Mouse (Mus musculus) ES-E14 (cell line): ENCODE measurements around the gene Olfr288. TPM values are rescaled to one million over a fixed set of nuclear protein-coding genes. Genes with fewer than 3 reads are reported as not detected.
A peak's percentile ranks its signal among the peaks of the same experiment; 100 is the strongest.

ENCODE experiments used
- DNase-seq: peaks from one replicate; pipeline ENCODE4 v3.0.0-alpha.2; 2013; ENCODE audit warnings: low read depth, low spot score
- H3K27ac ChIP-seq: 2 replicates; pipeline ENCODE4 v1.5.1; 2012; ENCODE audit warnings: low read depth, mild to moderate bottlenecking, low read length, moderate library complexity, mixed read lengths; ENCODE audit not compliant: poor library complexity, insufficient read depth, severe bottlenecking
- H3K36me3 ChIP-seq: 2 replicates; pipeline ENCODE4 v1.6.1; 2012; ENCODE audit warnings: mild to moderate bottlenecking, low read length, moderate library complexity, mixed read lengths; ENCODE audit not compliant: control insufficient read depth, poor library complexity, insufficient read depth, severe bottlenecking
- H3K4me1 ChIP-seq, 2 experiments: fragments of 150-350 bp in 1 of 2; sonication (generic) in 1 of 2; 2 replicates each; pipeline ENCODE4 v1.6.1; 2012; ENCODE audit warnings: low read length in 2 of 2, mild to moderate bottlenecking in 1 of 2, mixed read lengths in 1 of 2; ENCODE audit not compliant: control insufficient read depth in 2 of 2, insufficient read depth in 2 of 2, poor library complexity in 1 of 2
- H3K4me3 ChIP-seq, 2 experiments: fragments of 150-350 bp in 1 of 2; sonication (generic) in 1 of 2; 2 replicates each; pipeline ENCODE4 v1.5.1; 2012; ENCODE audit warnings: low read length in 2 of 2, low read depth in 1 of 2, mild to moderate bottlenecking in 1 of 2, mixed read lengths in 1 of 2; ENCODE audit not compliant: insufficient read depth in 1 of 2, poor library complexity in 1 of 2, severe bottlenecking in 1 of 2
- H3K9ac ChIP-seq: 2 replicates; pipeline ENCODE4 v1.6.1; 2012; ENCODE audit warnings: low read depth, mild to moderate bottlenecking, low read length, mixed read lengths; ENCODE audit not compliant: poor library complexity, insufficient read depth, severe bottlenecking
- H3K9me3 ChIP-seq: fragments of 150-350 bp; sonication (generic); 2 replicates; pipeline ENCODE4 v1.6.1; 2012; ENCODE audit warnings: low read depth, mild to moderate bottlenecking, low read length; ENCODE audit not compliant: control insufficient read depth, insufficient read depth
- CHD2 ChIP-seq: IDR thresholded peaks from 2 replicates; pipeline ENCODE4 v1.6.1; 2014; ENCODE audit warnings: mild to moderate bottlenecking, low read depth, low read length, inconsistent platforms
- HCFC1 ChIP-seq: IDR thresholded peaks from 2 replicates; pipeline ENCODE4 v1.6.1; 2012; ENCODE audit warnings: low read length, inconsistent platforms, borderline replicate concordance; ENCODE audit not compliant: insufficient read depth
- MAFK ChIP-seq: IDR thresholded peaks from 2 replicates; pipeline ENCODE4 v1.6.1; 2014; ENCODE audit warnings: mild to moderate bottlenecking, low read depth, low read length, inconsistent platforms; ENCODE audit not compliant: insufficient read depth
- ZC3H11A ChIP-seq: IDR thresholded peaks from 2 replicates; pipeline ENCODE4 v1.6.1; 2012; ENCODE audit warnings: low read depth, mild to moderate bottlenecking, inconsistent platforms, low read length, borderline replicate concordance
- ZNF384 ChIP-seq: IDR thresholded peaks from 2 replicates; pipeline ENCODE4 v1.6.1; 2012; ENCODE audit warnings: low read depth, low read length, inconsistent platforms
- in situ Hi-C, 2 experiments: fragments of 600-800 bp; cut with MboI; formaldehyde crosslinking; loops; one replicate each; pipeline ENCODE4 v1.15.1; 2025; ENCODE audit warnings: low sequenced_read_pairs in 2 of 2, inconsistent platforms in 1 of 2; ENCODE audit not compliant: unreplicated experiment in 2 of 2
- total RNA-seq: library from RNA; depleted of rRNA; stranded (reverse); fragments of 300-350 nt; gene quantifications from 2 replicates; pipeline ENCODE4 v1.2.3, GENCODE M21; 2012

Olfr288 gene
- total RNA-seq, 1 experiment: not detected

GRCm38 (mm10) chr15:98168622-98169004, 26.7 kb downstream of the Olfr288 start:
- Histone ChIP-seq H3K9ac (no peak overlapping the region), H3K9me3 (no peaks in the 10 kb centered on the region), H3K36me3 (no peaks in the 10 kb centered on the region), H3K27ac (no peak overlapping the region), H3K4me3 (peak overlapping the region; percentile 46 to 57; a peak in 2 of 4 replicates), H3K4me1 (peaks cover 0 to 6% of the 10 kb centered on the region in 2 experiments; a peak in 1 of 4 replicates)
- no peak for TF ChIP-seq HCFC1
- no peak for TF ChIP-seq CHD2
- no peak for DNase-seq
- in situ Hi-C loops: no loop called here

DNA sequence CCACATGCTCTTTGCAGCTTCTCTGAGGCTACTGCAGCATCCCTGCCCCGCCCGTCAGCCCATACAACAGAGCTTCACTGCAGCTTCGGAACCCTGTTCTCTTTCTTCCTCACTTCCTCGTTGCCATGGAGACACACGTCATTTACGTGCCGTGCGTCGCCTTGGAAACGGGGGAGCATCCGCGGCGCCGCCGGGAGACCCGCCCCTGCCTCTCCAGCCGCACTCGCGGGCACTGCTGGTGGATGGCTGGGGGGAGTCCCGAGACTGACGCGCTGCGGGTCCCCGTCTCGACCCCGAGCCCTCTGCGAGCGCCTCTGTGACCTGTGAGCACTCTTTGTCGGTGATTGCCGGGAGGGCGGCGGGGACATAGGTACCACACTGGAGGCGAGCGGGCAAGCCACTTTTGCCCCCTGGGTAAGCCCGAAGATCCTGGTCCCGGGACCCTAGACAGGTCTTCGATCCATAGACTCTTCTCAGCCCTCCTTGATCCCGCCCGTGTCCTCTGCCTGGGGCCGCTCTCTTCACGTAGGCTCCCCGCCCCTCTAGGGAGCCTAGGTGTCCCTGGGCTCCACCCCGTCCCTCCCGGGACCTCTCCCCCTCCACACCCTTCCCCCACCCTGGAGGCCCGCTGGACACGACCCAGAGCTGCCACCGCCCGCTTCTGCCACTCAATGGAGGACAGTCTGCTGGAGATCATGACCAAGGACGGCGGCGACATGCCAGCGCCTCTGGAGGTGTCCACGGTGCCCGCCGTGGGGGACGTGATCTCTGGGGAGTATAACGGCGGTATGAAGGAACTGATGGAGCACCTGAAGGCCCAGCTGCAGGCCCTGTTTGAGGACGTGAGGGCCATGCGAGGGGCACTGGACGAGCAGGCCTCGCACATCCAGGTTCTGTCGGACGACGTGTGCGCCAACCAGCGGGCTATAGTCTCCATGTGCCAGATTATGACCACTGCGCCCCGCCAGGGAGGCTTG, 27.4 kb downstream of the Olfr288 start:
- in situ Hi-C loops: no loop called here
- H3K4me3 ChIP-seq: peak overlapping the region; percentile 46 to 57
- no peaks in the 10 kb centered on the region for H3K9me3 ChIP-seq
- no peak overlapping the region for H3K27ac ChIP-seq
- TF ChIP-seq CHD2 (no peak), HCFC1 (no peak), ZC3H11A (no peak), MAFK (no peak), ZNF384 (no peak)
- no peak overlapping the region for H3K9ac ChIP-seq
- H3K36me3 ChIP-seq: no peaks in the 10 kb centered on the region
- peak; percentile 88 for DNase-seq
- H3K4me1 ChIP-seq: peaks cover 0 to 6% of the 10 kb centered on the region in 2 experiments; a peak in 1 of 4 replicates

GRCm38 (mm10) chr15:98166963-98167644, 28.2 kb downstream of the Olfr288 start, which contains the start of gene Ccdc184:
TSS of gene Ccdc184 (plus strand) at chr15:98167158.
- Histone ChIP-seq H3K36me3 (no peaks in the 10 kb centered on the region), H3K4me3 (peak within 1 kb of the TSS; percentile 46 to 57), H3K4me1 (peaks cover 0 to 6% of the 10 kb centered on the region in 2 experiments; a peak in 1 of 4 replicates), H3K9ac (no peak within 1 kb of the TSS), H3K27ac (no peak within 1 kb of the TSS), H3K9me3 (no peaks in the 10 kb centered on the region)
- no peak for TF ChIP-seq MAFK
- no peak for TF ChIP-seq CHD2
- no peak for TF ChIP-seq HCFC1
- no peak for TF ChIP-seq ZNF384
- in situ Hi-C loops: no loop called here
- no peak for DNase-seq

- H3K36me3 ChIP-seq: no peaks in the 10 kb centered on the region
- no peak within 1 kb of the TSS for H3K4me3 ChIP-seq
- in situ Hi-C loops: no loop called here
- peaks cover 0 to 13% of the 10 kb centered on the region in 2 experiments; a peak in 2 of 4 replicates for H3K4me1 ChIP-seq
- H3K27ac ChIP-seq: no peak within 1 kb of the TSS
- DNase-seq: no peak
- TF ChIP-seq CHD2 (no peak), HCFC1 (no peak), MAFK (no peak), ZC3H11A (no peak), ZNF384 (no peak)
- no peak within 1 kb of the TSS for H3K9ac ChIP-seq
- H3K9me3 ChIP-seq: no peaks in the 10 kb centered on the region
Observed at GRCm38 (mm10) chr15:98165525-98165924, 29.8 kb downstream of the Olfr288 start, which contains the start of gene Asb8. TSS of gene Asb8 (minus strand) at chr15:98165625.
